Mouse (Mus musculus): Measurements from ENCODE around the gene Eif1ad.
"Not testable (repeated sequence)": the region's sequence is repeated elsewhere in the genome, so short reads cannot be mapped to it uniquely, and the experiment has no call there.

Eif1ad gene

GRCm38 (mm10) chr19:5366175-5367052 is at the start of gene Eif1ad:
Gene Eif1ad (plus strand): TSS chr19:5366741.
- DNase-seq (ENCODE audit: low read depth, low spot score), result peak; percentile 97

DNA sequence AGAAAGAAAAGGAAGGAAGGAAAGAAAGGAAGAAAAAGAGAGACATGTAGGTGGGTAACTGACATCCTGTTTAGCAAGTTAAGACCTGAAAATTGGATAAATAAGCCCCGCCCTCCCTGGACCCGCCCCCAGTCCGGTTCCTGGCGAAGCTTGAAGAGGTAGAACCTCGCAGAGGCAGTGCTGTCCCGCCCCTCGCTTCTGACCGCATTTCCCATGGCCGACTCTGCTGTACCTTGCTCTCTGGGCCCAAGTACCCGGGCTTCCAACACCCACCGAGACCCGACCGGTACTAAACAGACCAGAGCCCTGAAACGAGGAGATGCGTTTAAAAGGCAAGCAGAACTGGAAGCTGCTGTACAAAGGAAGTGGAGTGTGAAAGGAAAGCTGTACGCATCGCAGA is 42.7 kb upstream of the Eif1ad start:
- DNase-seq (ENCODE audit: low read depth, low spot score), result peak; percentile 65

GRCm38 (mm10) chr19:5327970-5328369 is 38.6 kb upstream of the Eif1ad start:
- DNase-seq (ENCODE audit: low read depth, low spot score), result no peak

- DNase-seq (ENCODE audit: low read depth, low spot score), result no peak
Measured at GRCm38 (mm10) chr19:5334741-5335140, 31.8 kb upstream of the Eif1ad start.

GRCm38 (mm10) chr19:5335441-5335840 is 31.1 kb upstream of the Eif1ad start, which contains the start of gene Catsper1:
Gene Catsper1 (plus strand): TSS chr19:5335741.
- no peak for DNase-seq (ENCODE audit: low read depth, low spot score)

GRCm38 (mm10) chr19:5337975-5338374 is 28.6 kb upstream of the Eif1ad start:
- DNase-seq (ENCODE audit: low read depth, low spot score), result peak; percentile 74

- DNase-seq (ENCODE audit: low read depth, low spot score), result no peak
Measured at GRCm38 (mm10) chr19:5341360-5341759, 25.2 kb upstream of the Eif1ad start.

GRCm38 (mm10) chr19:5345297-5346131 is 21.0 kb upstream of the Eif1ad start:
- no peak for DNase-seq (ENCODE audit: low read depth, low spot score)

GRCm38 (mm10) chr19:5348064-5348463 is 18.5 kb upstream of the Eif1ad start:
- no peak for DNase-seq (ENCODE audit: low read depth, low spot score)

DNA sequence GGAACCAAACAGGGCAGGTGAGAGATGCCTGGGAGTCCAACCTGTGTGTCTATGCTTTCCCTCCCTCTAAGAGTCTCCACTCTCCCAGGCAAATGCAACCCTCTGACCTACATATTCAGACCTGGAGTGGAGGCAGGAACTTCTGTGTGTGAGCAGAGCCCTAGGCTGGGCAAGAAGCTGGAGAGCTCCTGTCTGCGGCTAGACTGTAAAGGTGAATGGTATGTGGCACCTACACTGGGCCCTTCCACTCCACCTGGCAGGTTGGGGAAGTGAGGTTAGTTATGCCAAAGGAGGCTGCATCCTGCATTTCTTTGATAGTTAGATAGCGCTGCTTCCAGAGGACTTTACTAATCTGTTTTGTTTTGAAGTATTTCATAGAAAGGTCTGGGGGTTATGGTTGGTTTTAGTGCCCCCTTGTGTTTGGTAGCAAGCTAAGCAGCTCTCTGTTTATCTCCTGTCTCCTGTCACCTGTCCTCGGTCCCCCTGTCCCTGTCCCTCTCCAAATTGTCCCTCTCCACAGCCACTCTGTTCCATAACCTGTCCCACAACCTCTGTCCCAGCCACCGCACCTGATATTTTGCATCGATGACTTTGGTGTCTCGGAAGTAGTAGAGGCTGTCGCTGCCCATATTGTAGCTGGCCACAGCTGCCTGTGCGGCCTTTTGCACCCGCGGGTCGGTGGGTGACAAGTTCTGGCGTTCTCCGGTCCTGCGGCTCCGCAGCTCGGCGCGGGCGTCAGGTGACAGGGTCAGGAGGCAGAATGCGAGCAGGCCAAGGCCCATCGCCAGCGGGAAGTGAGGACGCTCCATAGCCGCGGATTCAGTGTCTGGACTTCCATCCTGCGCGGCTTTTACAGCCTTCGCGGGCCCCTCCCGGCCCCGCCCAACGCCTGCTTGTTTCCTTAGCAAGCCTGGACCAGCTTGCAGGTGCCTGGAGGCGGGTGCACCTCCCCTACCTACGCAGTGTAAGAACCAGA is 17.7 kb upstream of the Eif1ad start:
- peak; percentile 56 for DNase-seq (ENCODE audit: low read depth, low spot score)

DNA sequence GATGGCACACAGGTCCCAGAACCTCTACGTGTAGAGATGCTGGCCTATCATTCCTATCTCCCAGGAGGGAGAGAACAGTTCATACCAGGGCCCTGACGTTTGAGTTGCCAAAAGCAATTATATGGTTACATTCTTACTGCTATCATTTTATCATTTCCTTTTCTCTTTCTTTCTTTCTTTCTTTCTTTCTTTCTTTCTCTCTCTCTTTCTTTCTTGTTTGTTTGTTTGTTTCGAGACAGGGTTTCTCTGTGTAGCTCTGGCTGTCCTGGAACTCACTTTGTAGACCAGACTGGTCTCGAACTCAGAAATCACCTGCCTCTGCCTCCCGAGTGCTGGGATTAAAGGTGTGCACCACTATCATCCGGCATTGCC is 17.1 kb upstream of the Eif1ad start, which contains the start of gene Cst6:
TSS of gene Cst6 (minus strand) at position 73 of the 372 bp plus-strand sequence.
- not testable (repeated sequence) for DNase-seq (ENCODE audit: low read depth, low spot score)

GRCm38 (mm10) chr19:5353609-5354008 is 12.9 kb upstream of the Eif1ad start:
- no peak for DNase-seq (ENCODE audit: low read depth, low spot score)

DNA sequence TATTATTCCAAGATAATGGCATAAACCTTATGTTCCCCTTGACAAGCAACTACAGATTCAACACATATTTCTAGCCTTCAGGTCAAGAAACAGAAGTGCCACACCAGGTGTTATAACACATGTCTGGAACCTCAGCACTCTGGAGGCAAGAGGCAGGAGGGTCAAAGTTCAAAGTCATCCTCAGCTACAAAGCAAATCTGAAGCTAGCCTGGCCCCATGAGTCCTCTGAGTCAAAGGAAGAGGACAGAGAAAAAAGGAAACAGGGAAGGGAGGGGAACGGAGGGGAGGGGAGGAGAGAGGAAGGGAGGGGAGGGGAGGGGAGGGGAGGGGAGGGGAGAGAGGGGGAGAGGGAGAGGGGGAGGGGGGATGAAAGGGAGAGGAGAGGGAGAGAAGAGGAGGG is 10.5 kb upstream of the Eif1ad start:
- no peak for DNase-seq (ENCODE audit: low read depth, low spot score)

DNA sequence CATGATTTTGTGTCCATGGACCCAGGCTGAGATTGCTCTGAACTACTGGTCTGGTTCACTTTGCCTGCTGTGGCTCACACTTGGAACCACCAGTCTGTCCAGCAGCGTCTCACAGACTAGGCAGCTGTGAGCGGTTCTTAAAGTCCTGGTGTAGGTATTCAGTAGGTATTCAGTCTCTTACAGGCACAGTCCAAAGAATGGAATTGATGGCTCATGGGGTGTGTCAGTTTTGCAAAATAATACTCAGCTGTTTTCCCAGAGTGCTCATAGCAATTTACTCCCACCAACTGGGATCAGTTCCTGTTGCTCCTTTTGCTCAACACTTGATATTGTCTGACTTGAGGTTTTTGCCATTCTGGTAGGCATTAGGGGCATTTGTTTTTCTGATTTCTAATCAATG is 4.4 kb upstream of the Eif1ad start:
- no peak for DNase-seq (ENCODE audit: low read depth, low spot score)

- peak; percentile 64 for DNase-seq (ENCODE audit: low read depth, low spot score)
Measured at GRCm38 (mm10) chr19:5364124-5364523, 2.4 kb upstream of the Eif1ad start.

DNA sequence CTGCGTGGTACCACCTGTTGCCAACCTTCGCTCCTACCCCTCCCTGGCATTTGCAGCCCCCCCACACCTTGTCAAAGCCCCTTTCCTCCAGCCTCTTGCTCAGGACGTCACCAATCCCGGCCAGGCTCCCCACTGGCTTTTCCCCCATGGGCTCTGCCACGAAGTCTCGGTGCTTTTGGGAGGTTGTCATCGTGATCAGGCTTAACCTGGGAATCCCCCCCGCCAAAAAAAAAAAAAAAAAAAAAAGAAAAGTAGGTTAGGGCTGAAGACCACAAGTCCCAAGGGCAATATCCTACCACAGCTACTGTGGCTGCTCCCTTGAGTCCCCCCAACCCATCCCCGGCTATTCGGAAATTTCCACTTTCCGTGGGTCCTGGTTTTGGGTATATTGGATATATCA is 790 bp upstream of the Eif1ad start:
- DNase-seq (ENCODE audit: low read depth, low spot score), result peak; percentile 72

- no peak for DNase-seq (ENCODE audit: low read depth, low spot score)
Measured at GRCm38 (mm10) chr19:5367053-5367359, 465 bp downstream of the Eif1ad start, which contains the start of gene Banf1. Gene Banf1 (minus strand): TSS chr19:5367168.

- DNase-seq (ENCODE audit: low read depth, low spot score), result peak; percentile 67
Measured at GRCm38 (mm10) chr19:5367455-5367854, 914 bp downstream of the Eif1ad start.

GRCm38 (mm10) chr19:5370932-5371331 is 4.4 kb downstream of the Eif1ad start:
- no peak for DNase-seq (ENCODE audit: low read depth, low spot score)

- no peak for DNase-seq (ENCODE audit: low read depth, low spot score)
Measured at GRCm38 (mm10) chr19:5372724-5373123, 6.2 kb downstream of the Eif1ad start.

- DNase-seq (ENCODE audit: low read depth, low spot score), result no peak
Measured at GRCm38 (mm10) chr19:5374177-5374576, 7.6 kb downstream of the Eif1ad start.
